Mouse (Mus musculus): ENCODE measurements around the gene Gm8453. TPM values are rescaled to one million over a fixed set of nuclear protein-coding genes. Genes with fewer than 3 reads are reported as not detected.
"Not testable (repeated sequence)": the region's sequence is repeated elsewhere in the genome, so short reads cannot be mapped to it uniquely, and the experiment has no call there.

Gene Gm8453
- not detected for total RNA-seq (2021)
- long read RNA-seq, experiment 1 = 0 reads
- long read RNA-seq, experiment 2 = 0 reads

GRCm38 (mm10) chr7:22229384-22229783 is at the start of gene Gm8453:
Gene Gm8453 (minus strand): TSS chr7:22229484.
- DNase-seq (ENCODE audit: low spot score in 2 of 2); intact Hi-C loops (cut with DNase I): not testable (repeated sequence)

GRCm38 (mm10) chr7:22201164-22201563 is 28.1 kb downstream of the Gm8453 start, which contains the start of gene Gm8653:
Gene Gm8653 (minus strand): TSS chr7:22201264.
- intact Hi-C loops (cut with DNase I); DNase-seq (ENCODE audit: low spot score in 2 of 2): not testable (repeated sequence)

GRCm38 (mm10) chr7:22189077-22189476 is 40.2 kb downstream of the Gm8453 start, which contains the start of gene Vmn1r143:
Gene Vmn1r143 (plus strand): TSS chr7:22189377.
- DNase-seq (ENCODE audit: low spot score in 2 of 2); intact Hi-C loops (cut with DNase I): not testable (repeated sequence)

Other genes with a start within 250 kb of the Gm8453 start
- not detected for gene Vmn1r137, start 234.9 kb downstream of the Gm8453 start, total RNA-seq (2021)
- not detected for gene Vmn1r138, start 200.6 kb downstream of the Gm8453 start, total RNA-seq (2021)
- not detected for gene Gm6176, start 173.2 kb downstream of the Gm8453 start, total RNA-seq (2021)
- gene Vmn1r139, start 160.4 kb downstream of the Gm8453 start, total RNA-seq (2021) = not detected
- gene Gm16451, start 111.2 kb downstream of the Gm8453 start, total RNA-seq (2021) = not detected
- gene Gm10666, start 94.7 kb downstream of the Gm8453 start, total RNA-seq (2021) = not detected
- gene Vmn1r142, start 65.4 kb downstream of the Gm8453 start, total RNA-seq (2021) = not detected
- not detected for gene Vmn1r143, start 40.1 kb downstream of the Gm8453 start, total RNA-seq (2021)
- not detected for gene Gm8653, start 28.2 kb downstream of the Gm8453 start, total RNA-seq (2021)
- not detected for gene Gm4187, start 100.2 kb upstream of the Gm8453 start, total RNA-seq (2021)
- not detected for gene Gm8660, start 141.6 kb upstream of the Gm8453 start, total RNA-seq (2021)
- gene Vmn1r148, start 184.1 kb upstream of the Gm8453 start, total RNA-seq (2021) = not detected
- not detected for gene Vmn1r149, start 208.7 kb upstream of the Gm8453 start, total RNA-seq (2021)
- not detected for gene Gm10665, start 234.6 kb upstream of the Gm8453 start, total RNA-seq (2021)

Measured in left cerebral cortex, postnatal 14 days (tissue).